Mouse (Mus musculus): ENCODE data around the gene Cyp2r1.
"Not testable (repeated sequence)": the region's sequence is repeated elsewhere in the genome, so short reads cannot be mapped to it uniquely, and the experiment has no call there.

Cyp2r1 gene

DNA sequence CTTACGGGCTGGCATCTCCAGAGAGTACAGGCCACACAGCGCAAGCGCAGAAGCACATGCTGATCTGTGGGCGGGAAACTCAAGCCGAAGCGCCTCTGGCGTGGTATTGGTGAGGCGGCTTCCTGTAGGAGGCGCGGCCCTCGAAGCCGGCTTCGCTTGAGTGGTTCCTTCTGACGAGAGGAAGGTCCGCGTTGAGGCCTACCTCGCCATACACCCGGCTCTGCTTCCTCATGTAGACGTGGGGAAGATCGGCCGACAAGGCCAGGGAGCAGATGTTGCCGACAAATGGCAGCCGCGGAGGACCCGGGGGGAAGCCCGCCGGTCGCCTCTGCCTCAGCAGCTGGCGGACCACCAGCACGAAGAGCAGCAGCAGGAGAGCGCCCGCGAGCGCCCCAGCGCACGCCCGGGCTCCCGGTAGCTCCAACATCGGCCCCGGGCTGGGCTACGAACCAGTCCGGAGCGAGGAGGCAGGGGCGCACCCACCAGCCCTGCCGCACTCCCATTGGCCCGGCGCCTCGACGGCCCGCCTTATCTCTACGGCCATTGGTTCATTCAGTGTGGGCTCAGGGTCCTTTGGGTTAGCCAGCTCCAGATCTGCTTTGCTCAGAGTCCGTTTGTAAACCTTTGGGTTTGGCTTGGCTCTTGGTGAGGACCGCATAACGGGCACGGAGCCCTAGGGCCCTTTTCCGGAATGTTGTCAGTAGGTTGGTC is at the start of gene Cyp2r1:
TSS of gene Cyp2r1 (minus strand) at position 442 of the 711 bp plus-strand sequence.
- DNase-seq (ENCODE audit: low read depth): no peak

- DNase-seq (ENCODE audit: low read depth): not testable (repeated sequence)
Measured at GRCm38 (mm10) chr7:114594391-114594790, 31.6 kb upstream of the Cyp2r1 start.

DNA sequence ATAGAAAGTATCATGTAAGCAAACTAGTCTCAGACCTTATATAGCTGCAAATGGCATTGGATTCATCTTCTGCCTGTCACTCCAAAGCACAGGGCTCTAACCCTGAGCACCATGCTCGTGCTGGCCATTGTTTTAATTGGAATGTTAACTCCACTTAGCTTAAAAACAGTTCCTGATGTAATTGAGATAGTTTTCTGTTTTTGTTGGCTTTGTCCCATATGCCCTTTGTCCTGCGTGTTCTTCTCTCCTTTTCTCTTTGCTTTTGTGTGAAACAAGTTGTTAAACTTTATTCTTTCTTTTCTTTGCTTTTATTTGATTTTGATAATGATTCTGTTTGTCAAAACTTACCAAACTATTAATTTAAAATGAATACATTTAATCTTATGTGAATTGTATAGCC is 19.7 kb upstream of the Cyp2r1 start:
- DNase-seq (ENCODE audit: low read depth): no peak

GRCm38 (mm10) chr7:114581200-114581599 is 18.4 kb upstream of the Cyp2r1 start:
- no peak for DNase-seq (ENCODE audit: low read depth)

GRCm38 (mm10) chr7:114580426-114580825 is 17.7 kb upstream of the Cyp2r1 start:
- peak; percentile 55 for DNase-seq (ENCODE audit: low read depth)

DNA sequence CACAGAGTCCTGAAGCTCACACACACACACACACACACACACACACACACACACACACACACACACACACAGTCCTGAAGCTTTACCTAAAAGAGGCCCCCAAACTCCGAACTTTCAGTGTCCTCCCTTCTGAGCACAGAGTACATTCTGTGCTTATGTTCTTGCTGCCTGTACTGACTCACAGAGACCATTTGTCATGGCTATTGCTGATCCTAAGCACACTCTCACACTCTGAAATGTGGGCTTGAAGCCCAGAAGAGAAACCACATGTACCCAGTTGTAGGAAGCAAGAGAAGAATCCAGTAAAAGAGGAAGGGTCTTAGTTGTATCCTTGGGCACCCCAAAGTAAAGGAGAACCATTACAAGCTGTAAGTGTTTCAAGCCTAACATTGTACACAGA is 14.9 kb upstream of the Cyp2r1 start:
- peak; percentile 6 for DNase-seq (ENCODE audit: low read depth)

GRCm38 (mm10) chr7:114576931-114577330 is 14.2 kb upstream of the Cyp2r1 start:
- no peak for DNase-seq (ENCODE audit: low read depth)

DNA sequence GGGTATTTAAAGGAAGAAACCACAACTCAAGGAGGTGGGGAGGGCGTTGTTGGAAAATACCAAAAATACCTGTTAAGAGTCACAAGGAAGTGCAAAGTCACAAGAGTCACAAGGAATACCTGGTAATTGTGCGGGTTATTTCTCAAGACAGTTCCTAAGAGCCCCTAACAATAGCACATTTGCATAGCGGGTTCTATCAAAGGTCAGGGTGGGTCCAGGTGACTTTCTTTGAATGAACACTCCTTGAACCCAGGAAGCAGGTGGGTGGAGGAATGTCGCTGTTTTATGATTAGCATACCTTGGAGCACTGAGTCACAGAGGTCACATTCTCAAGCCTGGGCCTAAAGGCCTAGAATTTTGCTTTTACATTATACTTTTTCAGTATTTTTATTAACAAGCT is 11.1 kb upstream of the Cyp2r1 start:
- DNase-seq (ENCODE audit: low read depth): not testable (repeated sequence)

- no peak for DNase-seq (ENCODE audit: low read depth)
Measured at GRCm38 (mm10) chr7:114536179-114536578, 26.6 kb downstream of the Cyp2r1 start.

DNA sequence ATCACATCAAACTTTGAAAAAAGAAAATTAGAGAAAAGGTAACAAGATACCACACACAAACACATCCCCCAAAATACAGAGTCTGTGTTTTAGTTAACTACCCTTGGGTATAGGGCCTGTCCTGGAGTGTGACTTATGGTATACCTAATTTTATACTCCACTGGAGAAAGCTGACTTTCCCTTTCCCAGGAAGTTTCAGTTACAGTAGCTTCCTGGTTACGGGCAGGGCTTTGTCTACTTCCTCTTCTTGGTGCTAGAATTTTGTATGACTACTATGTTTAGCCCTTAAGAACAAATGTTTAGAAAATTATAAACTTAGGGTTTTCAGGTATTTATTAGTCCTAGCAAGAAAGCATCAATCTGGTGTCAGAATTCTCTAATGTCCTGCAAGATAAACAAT is 36.5 kb downstream of the Cyp2r1 start:
- no peak for DNase-seq (ENCODE audit: low read depth)

DNA sequence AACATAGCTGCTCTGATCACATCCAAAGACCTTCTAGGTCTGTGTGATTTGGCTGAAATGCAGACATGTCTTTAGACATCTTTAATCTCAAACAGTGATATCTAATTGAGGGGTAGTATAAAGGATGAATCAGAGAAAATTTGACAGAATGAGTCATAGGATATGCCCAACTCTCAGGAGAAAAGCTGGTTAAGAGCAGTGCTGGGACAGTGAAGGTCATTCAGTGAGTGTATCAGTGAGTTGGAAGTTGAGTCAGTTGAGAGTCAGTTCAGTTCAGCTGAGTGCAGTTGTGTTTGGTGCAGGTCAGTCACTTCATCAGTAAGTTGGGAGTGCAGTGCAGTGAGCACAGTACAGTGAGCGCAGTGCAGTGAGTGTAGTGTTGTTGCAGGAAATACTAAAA is 42.6 kb downstream of the Cyp2r1 start:
- DNase-seq (ENCODE audit: low read depth): no peak

- no peak for DNase-seq (ENCODE audit: low read depth)
Measured at GRCm38 (mm10) chr7:114508879-114509278, 53.9 kb downstream of the Cyp2r1 start.

Measured in NIH3T3 (cell line).